Comparison of ENCODE assay signal across 17 mouse cellular contexts in genomic region chr16:29614762-29615161, GRCm38 (mm10).
"Had no signal": no experiment of that assay in that cellular context is flagged by ENCODE, and none has a peak within 500 bp of the region (broad histone marks: within the 10 kb centered on the region; RNA-seq: fewer than 3 reads in every experiment).

No protein-coding gene starts in this region.

- DNase-seq: liver, postnatal 0 days; lung, adult 2 months; lung, postnatal 14 days; lung, postnatal 36 days; right cerebral cortex, postnatal 14 days; thymus, adult 18-20 months; thymus, postnatal 14 days; thymus, postnatal 36 days had no signal

- H3K9ac ChIP-seq: liver, postnatal 0 days; lung, embryonic 15.5 days; midbrain, embryonic 13.5 days; midbrain, embryonic 15.5 days; neural tube, embryonic 12.5 days; stomach, embryonic 15.5 days had no signal

- H3K9me3 ChIP-seq: lung, embryonic 15.5 days; megakaryocyte, embryonic 14.5 days; midbrain, embryonic 13.5 days; midbrain, embryonic 15.5 days; neural tube, embryonic 12.5 days; stomach, embryonic 15.5 days had no signal

- ATAC-seq: liver, postnatal 0 days; lung, postnatal 0 days; midbrain, embryonic 13.5 days; midbrain, embryonic 15.5 days had no signal

- H3K27ac ChIP-seq: lung, embryonic 15.5 days; macrophage; midbrain, embryonic 13.5 days; midbrain, embryonic 15.5 days; neural tube, embryonic 12.5 days; stomach, embryonic 15.5 days had no signal

- H3K4me3 ChIP-seq: lung, embryonic 15.5 days; megakaryocyte, embryonic 14.5 days; midbrain, embryonic 13.5 days; midbrain, embryonic 15.5 days; neural tube, embryonic 12.5 days; stomach, embryonic 15.5 days had no signal

- H3K4me2 ChIP-seq: lung, embryonic 15.5 days; midbrain, embryonic 11.5 days; midbrain, embryonic 13.5 days; midbrain, embryonic 15.5 days; neural tube, embryonic 12.5 days; stomach, embryonic 15.5 days had no signal

- H3K4me1 ChIP-seq: lung, embryonic 15.5 days; megakaryocyte, embryonic 14.5 days; midbrain, embryonic 13.5 days; midbrain, embryonic 15.5 days; neural tube, embryonic 12.5 days; stomach, embryonic 15.5 days had no signal

- H3K27me3 ChIP-seq: lung, embryonic 15.5 days; megakaryocyte, embryonic 14.5 days; midbrain, embryonic 13.5 days; midbrain, embryonic 15.5 days; neural tube, embryonic 12.5 days; stomach, embryonic 15.5 days had no signal
